Mouse (Mus musculus): ENCODE measurements around the gene Cavin3. TPM values are rescaled to one million over a fixed set of nuclear protein-coding genes. Genes with fewer than 3 reads are reported as not detected.

Cavin3 gene
- polyA plus RNA-seq, 1 experiment from 2014 or later, result 36.0 TPM

DNA sequence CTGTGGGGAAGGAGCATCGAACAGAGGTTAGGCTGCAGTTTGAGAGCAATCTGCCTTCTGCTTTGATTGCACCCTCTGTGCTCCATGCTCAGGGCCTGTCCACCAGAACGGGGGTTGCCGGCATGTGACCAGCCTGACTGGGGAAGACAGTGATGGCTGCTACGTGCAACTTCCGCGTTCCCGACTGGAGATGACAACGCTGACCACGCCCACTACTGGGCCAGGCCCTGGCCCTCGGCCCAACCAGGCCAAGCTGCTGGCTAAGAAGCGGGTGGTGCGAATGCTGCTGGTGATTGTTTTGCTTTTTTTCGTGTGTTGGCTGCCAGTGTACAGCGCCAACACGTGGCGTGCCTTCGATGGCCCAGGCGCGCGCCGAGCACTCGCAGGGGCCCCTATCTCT, 47.3 kb downstream of the Cavin3 start:
- H3K4me1 ChIP-seq (replicated peaks; ENCODE audit: control insufficient read depth, insufficient read depth, low read length), result no peaks in the 10 kb centered on the region
- DNase-seq (ENCODE audit: low spot score) (no peak), ATAC-seq (ENCODE audit: low FRiP score) (no peak; the same call in 1 of the 2 replicates)
- no peaks in the 10 kb centered on the region for H3K9me3 ChIP-seq (ENCODE audit: control insufficient read depth, low read length)
- no peak overlapping the region for H3K9ac ChIP-seq
- H3K4me3 ChIP-seq (replicated peaks; ENCODE audit: low read length), result no peak overlapping the region
- 81% methylated on average over 22 of the region's 22 CpGs for WGBS
- no peak overlapping the region for H3K27ac ChIP-seq
- H3K4me2 ChIP-seq (replicated peaks), result no peak overlapping the region
- H3K36me3 ChIP-seq (replicated peaks; ENCODE audit: control insufficient read depth, insufficient read depth), result no peaks in the 10 kb centered on the region
- H3K27me3 ChIP-seq (ENCODE audit: control insufficient read depth, insufficient read depth, low read length), result no peaks in the 10 kb centered on the region

DNA sequence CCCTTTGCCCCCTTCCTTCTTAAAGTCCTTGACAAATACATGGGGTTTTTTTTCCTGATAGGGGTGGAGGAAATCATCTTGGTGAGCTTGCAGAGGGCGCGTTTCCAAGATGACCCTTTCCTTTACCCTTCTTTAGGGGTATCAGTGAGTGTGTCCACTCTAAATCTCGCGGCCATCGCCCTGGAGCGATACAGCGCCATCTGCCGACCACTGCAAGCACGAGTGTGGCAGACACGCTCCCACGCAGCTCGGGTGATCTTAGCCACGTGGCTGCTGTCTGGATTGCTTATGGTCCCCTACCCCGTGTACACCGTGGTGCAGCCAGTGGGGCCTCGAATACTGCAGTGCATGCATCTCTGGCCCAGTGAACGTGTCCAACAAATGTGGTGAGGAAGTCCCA, 48.2 kb downstream of the Cavin3 start:
- ATAC-seq (ENCODE audit: low FRiP score) (no peak), DNase-seq (ENCODE audit: low spot score) (no peak)
- 80% methylated on average over 17 of the region's 17 CpGs for WGBS
- no peaks in the 10 kb centered on the region for H3K27me3 ChIP-seq (ENCODE audit: control insufficient read depth, insufficient read depth, low read length)
- no peak overlapping the region for H3K27ac ChIP-seq
- H3K36me3 ChIP-seq (replicated peaks; ENCODE audit: control insufficient read depth, insufficient read depth), result no peaks in the 10 kb centered on the region
- H3K9me3 ChIP-seq (ENCODE audit: control insufficient read depth, low read length), result no peaks in the 10 kb centered on the region
- H3K9ac ChIP-seq, result no peak overlapping the region
- H3K4me3 ChIP-seq (replicated peaks; ENCODE audit: low read length), result no peak overlapping the region
- no peaks in the 10 kb centered on the region for H3K4me1 ChIP-seq (replicated peaks; ENCODE audit: control insufficient read depth, insufficient read depth, low read length)
- no peak overlapping the region for H3K4me2 ChIP-seq (replicated peaks)

GRCm38 (mm10) chr7:105432058-105432457, 50.0 kb downstream of the Cavin3 start:
- Histone ChIP-seq H3K9me3 (ENCODE audit: control insufficient read depth, low read length) (no peaks in the 10 kb centered on the region), H3K4me1 (replicated peaks; ENCODE audit: control insufficient read depth, insufficient read depth, low read length) (no peaks in the 10 kb centered on the region), H3K27me3 (ENCODE audit: control insufficient read depth, insufficient read depth, low read length) (no peaks in the 10 kb centered on the region; the same call in 1 of the 2 replicates), H3K9ac (no peak overlapping the region), H3K27ac (no peak overlapping the region), H3K4me2 (replicated peaks) (no peak overlapping the region), H3K4me3 (replicated peaks; ENCODE audit: low read length) (no peak overlapping the region), H3K36me3 (replicated peaks; ENCODE audit: control insufficient read depth, insufficient read depth) (no peaks in the 10 kb centered on the region)
- WGBS, result 53% methylated on average over 1 of the region's 1 CpGs
- ATAC-seq (ENCODE audit: low FRiP score), result no peak
- no peak for DNase-seq (ENCODE audit: low spot score)

Other genes with a start within 250 kb of the Cavin3 start
- gene Olfr688, start 194.2 kb downstream of the Cavin3 start, polyA plus RNA-seq (2014; fragmentation: Nextera tagmentation; extraction: Ambion mirVana), result not detected in 2 replicates
- gene Olfr689, start 171.1 kb downstream of the Cavin3 start, polyA plus RNA-seq (2014; fragmentation: Nextera tagmentation; extraction: Ambion mirVana), result not detected in 2 replicates
- not detected in 2 replicates for gene Olfr690, start 148.2 kb downstream of the Cavin3 start, polyA plus RNA-seq (2014; fragmentation: Nextera tagmentation; extraction: Ambion mirVana)
- 0.14 and 0.33 TPM in 2 replicates for gene Olfr691, start 140.0 kb downstream of the Cavin3 start, polyA plus RNA-seq (2014; fragmentation: Nextera tagmentation; extraction: Ambion mirVana)
- not detected in 2 replicates for gene Olfr692, start 114.1 kb downstream of the Cavin3 start, polyA plus RNA-seq (2014; fragmentation: Nextera tagmentation; extraction: Ambion mirVana)
- gene Gm5901, start 107.3 kb downstream of the Cavin3 start, polyA plus RNA-seq (2014; fragmentation: Nextera tagmentation; extraction: Ambion mirVana), result not detected in 2 replicates
- gene Fam160a2, start 82.2 kb downstream of the Cavin3 start, polyA plus RNA-seq (2014; fragmentation: Nextera tagmentation; extraction: Ambion mirVana), result 39.0 and 42.2 TPM in 2 replicates
- gene Cnga4, start 77.7 kb downstream of the Cavin3 start, polyA plus RNA-seq (2014; fragmentation: Nextera tagmentation; extraction: Ambion mirVana), result not detected in 2 replicates
- 3.8 and 4.0 TPM in 2 replicates for gene Cckbr, start 56.6 kb downstream of the Cavin3 start, polyA plus RNA-seq (2014; fragmentation: Nextera tagmentation; extraction: Ambion mirVana)
- gene Smpd1, start 72.1 kb upstream of the Cavin3 start, polyA plus RNA-seq (2014; fragmentation: Nextera tagmentation; extraction: Ambion mirVana), result 95.9 and 106 TPM in 2 replicates
- gene Apbb1, start 99.4 kb upstream of the Cavin3 start, polyA plus RNA-seq (2014; fragmentation: Nextera tagmentation; extraction: Ambion mirVana), result 224 and 243 TPM in 2 replicates
- gene Hpx, start 117.8 kb upstream of the Cavin3 start, polyA plus RNA-seq (2014; fragmentation: Nextera tagmentation; extraction: Ambion mirVana), result 0.13 TPM in 1 of 2 replicates, not detected in the other
- 85.5 and 90.7 TPM in 2 replicates for gene Trim3, start 151.3 kb upstream of the Cavin3 start, polyA plus RNA-seq (2014; fragmentation: Nextera tagmentation; extraction: Ambion mirVana)
- gene Timm10b, start 157.8 kb upstream of the Cavin3 start, polyA plus RNA-seq (2014; fragmentation: Nextera tagmentation; extraction: Ambion mirVana), result 147 and 154 TPM in 2 replicates
- gene Arfip2, start 158.1 kb upstream of the Cavin3 start, polyA plus RNA-seq (2014; fragmentation: Nextera tagmentation; extraction: Ambion mirVana), result 92.4 and 95.5 TPM in 2 replicates
- 20.5 and 21.7 TPM in 2 replicates for gene Gm45799, start 158.3 kb upstream of the Cavin3 start, polyA plus RNA-seq (2014; fragmentation: Nextera tagmentation; extraction: Ambion mirVana)
- gene Dnhd1, start 168.5 kb upstream of the Cavin3 start, polyA plus RNA-seq (2014; fragmentation: Nextera tagmentation; extraction: Ambion mirVana), result 1.1 and 2.0 TPM in 2 replicates